In genomic region chr1:160287058-160287645, GRCm38 (mm10) we compare ENCODE assay signal across 13 mouse cellular contexts.
DNase-seq lines count a peak whose midpoint lies in the region; ATAC-seq and TF ChIP-seq lines count a peak whose summit lies in the region.
"Had no signal": no experiment of that assay in that cellular context is flagged by ENCODE, and none has a peak within 500 bp of the region (broad histone marks: within the 10 kb centered on the region; RNA-seq: fewer than 3 reads in every experiment).

No protein-coding gene starts in this region.

- peak; percentile 56; the same call in 1 of the 2 replicates for ATAC-seq in forebrain, embryonic 12.5 days (ENCODE audit: low FRiP score)
- ATAC-seq in hindbrain, embryonic 12.5 days (ENCODE audit: low FRiP score), result peak; percentile 74
- no peak for ATAC-seq in midbrain, postnatal 0 days (ENCODE audit: low FRiP score)
- no peak for ATAC-seq in erythroblast, adult 5-6 weeks (replicated peaks; ENCODE audit: low FRiP score, poor library complexity, severe bottlenecking)
- ATAC-seq: intestine, embryonic 15.5 days had no signal

- WGBS in forebrain, embryonic 12.5 days, result 62% methylated on average over 5 of the region's 5 CpGs
- WGBS in hindbrain, embryonic 12.5 days, result 67% methylated on average over 5 of the region's 5 CpGs
- 41% methylated on average over 5 of the region's 5 CpGs for WGBS in midbrain, postnatal 0 days

- H3K27ac ChIP-seq in layer of hippocampus, adult 2 months, result peak overlapping the region; percentile 88
- peak overlapping the region; percentile 73 for H3K27ac ChIP-seq in forebrain, embryonic 12.5 days
- peak overlapping the region; percentile 62 for H3K27ac ChIP-seq in hindbrain, embryonic 12.5 days
- H3K27ac ChIP-seq in midbrain, postnatal 0 days (ENCODE audit: low read depth, low read length), result peak overlapping the region; percentile 14; the same call in 1 of the 2 replicates
- H3K27ac ChIP-seq: intestine, embryonic 15.5 days; lung, embryonic 15.5 days had no signal

- H3K4me2 ChIP-seq in forebrain, embryonic 12.5 days, result no peak overlapping the region
- peak overlapping the region; percentile 2; the same call in 1 of the 2 replicates for H3K4me2 ChIP-seq in hindbrain, embryonic 12.5 days (replicated peaks)
- no peak overlapping the region for H3K4me2 ChIP-seq in midbrain, postnatal 0 days (ENCODE audit: low read depth, low read length, poor library complexity, severe bottlenecking)
- H3K4me2 ChIP-seq: intestine, embryonic 15.5 days; lung, embryonic 15.5 days had no signal

- no peaks in the 10 kb centered on the region for H3K36me3 ChIP-seq in forebrain, embryonic 12.5 days (replicated peaks)
- no peaks in the 10 kb centered on the region for H3K36me3 ChIP-seq in hindbrain, embryonic 12.5 days
- H3K36me3 ChIP-seq in midbrain, postnatal 0 days (ENCODE audit: insufficient read depth, low read length), result no peaks in the 10 kb centered on the region
- H3K36me3 ChIP-seq: intestine, embryonic 15.5 days; lung, embryonic 15.5 days had no signal

- H3K27me3 ChIP-seq in forebrain, embryonic 12.5 days, result no peaks in the 10 kb centered on the region
- H3K27me3 ChIP-seq in hindbrain, embryonic 12.5 days, result no peaks in the 10 kb centered on the region
- no peaks in the 10 kb centered on the region for H3K27me3 ChIP-seq in midbrain, postnatal 0 days (ENCODE audit: insufficient read depth, low read length)
- H3K27me3 ChIP-seq: intestine, embryonic 15.5 days; lung, embryonic 15.5 days; megakaryocyte, embryonic 14.5 days had no signal

- no peaks in the 10 kb centered on the region for H3K9me3 ChIP-seq in forebrain, embryonic 12.5 days
- H3K9me3 ChIP-seq in hindbrain, embryonic 12.5 days (replicated peaks), result no peaks in the 10 kb centered on the region
- no peaks in the 10 kb centered on the region for H3K9me3 ChIP-seq in midbrain, postnatal 0 days (ENCODE audit: low read length)
- H3K9me3 ChIP-seq: intestine, embryonic 15.5 days; lung, embryonic 15.5 days; megakaryocyte, embryonic 14.5 days had no signal

- H3K4me1 ChIP-seq in forebrain, embryonic 12.5 days, result peaks cover 12% of the 10 kb centered on the region
- H3K4me1 ChIP-seq in hindbrain, embryonic 12.5 days, result peaks cover 4% of the 10 kb centered on the region
- no peaks in the 10 kb centered on the region for H3K4me1 ChIP-seq in midbrain, postnatal 0 days (ENCODE audit: insufficient read depth, low read length)
- H3K4me1 ChIP-seq: intestine, embryonic 15.5 days had no signal

- no peak for TF ChIP-seq CTCF in layer of hippocampus, adult 2 months (conservative IDR thresholded peaks at IDR 0.05)
- no peak for TF ChIP-seq CTCF in midbrain, postnatal 0 days (IDR thresholded peaks at IDR 0.05)

- no peak for DNase-seq in layer of hippocampus, adult 2 months (ENCODE audit: low spot score in 2 of 2)
- DNase-seq in layer of hippocampus, adult 9-10 months (ENCODE audit: low spot score), result no peak
- DNase-seq in midbrain, postnatal 0 days (ENCODE audit: low spot score), result peak; percentile 29
- DNase-seq in adrenal gland, adult 2 months, result no peak
- no peak for DNase-seq in adrenal gland, adult 8-10 months
- DNase-seq: gastrocnemius, postnatal 36 days; kidney, postnatal 4 days had no signal

- H3K9ac ChIP-seq in forebrain, embryonic 12.5 days, result no peak overlapping the region
- no peak overlapping the region for H3K9ac ChIP-seq in hindbrain, embryonic 12.5 days
- no peak overlapping the region for H3K9ac ChIP-seq in midbrain, postnatal 0 days (replicated peaks; ENCODE audit: low read length, poor library complexity, severe bottlenecking)
- H3K9ac ChIP-seq: intestine, embryonic 15.5 days; lung, embryonic 15.5 days had no signal

- peak overlapping the region; percentile 0; the same call in 1 of the 2 replicates for H3K4me3 ChIP-seq in layer of hippocampus, adult 2 months
- no peak overlapping the region for H3K4me3 ChIP-seq in forebrain, embryonic 12.5 days (replicated peaks)
- H3K4me3 ChIP-seq in hindbrain, embryonic 12.5 days, result no peak overlapping the region
- no peak overlapping the region for H3K4me3 ChIP-seq in midbrain, postnatal 0 days (ENCODE audit: low read depth, low read length)
- H3K4me3 ChIP-seq: intestine, embryonic 15.5 days; lung, embryonic 15.5 days had no signal

Comparison
In these comparisons a context has a peak if more than half of its experiments do, and no peak if none do; other contexts are left out.
1. H3K27ac ChIP-seq: peak in every context shown above with its lines; median percentile 88 in layer of hippocampus, adult 2 months; 73 in forebrain, embryonic 12.5 days; 62 in hindbrain, embryonic 12.5 days; 14 in midbrain, postnatal 0 days.
2. ATAC-seq: peak in forebrain, embryonic 12.5 days (single experiment) and hindbrain, embryonic 12.5 days (single experiment); none in midbrain, postnatal 0 days (single experiment) and erythroblast, adult 5-6 weeks (single experiment).